Comparison of ENCODE assay signal across 7 mouse cellular contexts in the genomic region with DNA sequence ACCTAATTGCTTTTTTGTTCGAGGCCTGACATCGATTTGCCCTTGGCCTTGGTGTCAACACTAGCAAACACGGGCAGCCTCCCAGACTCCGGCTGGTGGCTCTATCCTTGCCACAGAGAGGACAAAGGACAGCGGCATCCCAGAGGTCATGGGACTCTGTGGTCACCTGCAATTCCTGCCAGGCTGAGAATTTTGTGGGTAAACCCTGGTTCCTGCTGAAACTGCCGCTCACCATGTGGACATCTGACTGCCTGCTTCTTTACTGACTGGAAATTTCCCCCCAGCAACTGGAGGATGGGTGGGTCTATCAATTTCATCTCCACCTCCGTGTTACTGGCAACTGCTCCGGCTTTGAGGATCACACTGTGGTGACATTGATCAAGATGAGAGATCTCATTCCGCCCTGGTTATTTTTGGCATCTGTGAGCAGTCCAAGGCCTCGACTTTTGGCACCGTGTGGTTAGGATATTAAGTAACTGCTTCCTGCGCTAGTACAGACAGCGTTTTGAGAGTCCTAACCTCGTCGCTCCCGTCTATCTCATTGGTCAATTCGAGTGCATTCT.
DNase-seq lines count a peak whose midpoint lies in the region; ATAC-seq and TF ChIP-seq lines count a peak whose summit lies in the region.

No protein-coding gene starts in this region.

- DNase-seq in neural tube, embryonic 10.5 days (ENCODE audit: extremely low spot score, low spot score): no peak
- peak; percentile 47 to 55 for DNase-seq in cerebellum, postnatal 25 days
- peak; percentile 48 for DNase-seq in kidney, postnatal 14 days
- no peak for DNase-seq in left cerebral cortex, postnatal 25 days (ENCODE audit: low spot score in 2 of 2)

- intact Hi-C loops in left cerebral cortex, postnatal 25 days (cut with DNase I): no loop called here

- peak overlapping the region; percentile 29; the same call in 1 of the 2 replicates for H3K27ac ChIP-seq in neural tube, embryonic 13.5 days (replicated peaks)

- no peak for ATAC-seq in neural tube, embryonic 13.5 days (ENCODE audit: low read depth)
- ATAC-seq in frontal cortex, adult (ENCODE audit: low TSS enrichment): no peak

- no peak overlapping the region for H3ac ChIP-seq in myocyte (ENCODE audit: control insufficient read depth, insufficient read length)

- TF ChIP-seq POLR2A in myocyte (IDR thresholded peaks at IDR 0.05; ENCODE audit: insufficient read length, low read depth): no peak

- no peak overlapping the region for H3K4me2 ChIP-seq in neural tube, embryonic 13.5 days
- H3K4me2 ChIP-seq in myocyte (ENCODE audit: low read depth): peak overlapping the region; percentile 53

- 64% methylated on average over 17 of the region's 17 CpGs for WGBS in neural tube, embryonic 13.5 days

- no peaks in the 10 kb centered on the region for H3K9me3 ChIP-seq in neural tube, embryonic 13.5 days

- H3K4me3 ChIP-seq in neural tube, embryonic 13.5 days: no peak overlapping the region
- H3K4me3 ChIP-seq in myocyte: no peak overlapping the region

- H3K79me2 ChIP-seq in myocyte (ENCODE audit: control insufficient read depth, insufficient read depth): no peaks in the 10 kb centered on the region

- H3K36me3 ChIP-seq in neural tube, embryonic 13.5 days: no peaks in the 10 kb centered on the region
- peaks cover 8% of the 10 kb centered on the region for H3K36me3 ChIP-seq in myocyte (ENCODE audit: control insufficient read depth, insufficient read depth)

- no peaks in the 10 kb centered on the region for H3K27me3 ChIP-seq in neural tube, embryonic 13.5 days
- no peaks in the 10 kb centered on the region for H3K27me3 ChIP-seq in myocyte (ENCODE audit: control insufficient read depth, insufficient read depth, insufficient read length)

- H3K9ac ChIP-seq in neural tube, embryonic 13.5 days: no peak overlapping the region

- H3K4me1 ChIP-seq in neural tube, embryonic 13.5 days (replicated peaks): peaks cover 48% of the 10 kb centered on the region

TF ChIP-seq in myocyte, 11 proteins besides CTCF, POLR2A, EP300 and RAD21:
- peak in 1 of 3 experiments; percentile 82 for TF ChIP-seq MYOG (IDR thresholded peaks at IDR 0.05; ENCODE audit: control insufficient read depth in 1 of 3, insufficient read depth in 1 of 3, insufficient read length in 2 of 3, low read depth in 2 of 3)
- TF ChIP-seq TCF12 (IDR thresholded peaks at IDR 0.05; ENCODE audit: insufficient read depth, poor library complexity, severe bottlenecking): peak; percentile 41
- TF ChIP-seq SRF (IDR thresholded peaks at IDR 0.05; ENCODE audit: control insufficient read depth, insufficient read length, low read depth): no peak
- TF ChIP-seq POLR2AphosphoS2 (IDR thresholded peaks at IDR 0.05; ENCODE audit: insufficient read length, low read depth): no peak
- TF ChIP-seq MYOD1 (IDR thresholded peaks at IDR 0.05; ENCODE audit: control insufficient read depth in 1 of 3, insufficient read length in 2 of 3, low read depth in 2 of 3): peak in 2 of 3 experiments; percentile 54 to 66

Comparison
In these comparisons a context has a peak if more than half of its experiments do, and no peak if none do; other contexts are left out.
1. DNase-seq: peak in cerebellum, postnatal 25 days (2 of 2) and kidney, postnatal 14 days (single experiment); none in neural tube, embryonic 10.5 days (single experiment) and left cerebral cortex, postnatal 25 days (0 of 2).